Mouse (Mus musculus) right cerebral cortex, postnatal 14 days (tissue): ENCODE measurements at regions not wholly inside any gene's neighbourhood (a gene's known extent, or its start where the extent isn't known, plus 50 kb on each side); places are given as distances from the start of the nearest gene placed in this dataset.

Source experiments
- DNase-seq: peaks from one replicate; pipeline ENCODE4 v3.0.0; 2022

GRCm38 (mm10) chr2:59406976-59407375, 77.5 kb upstream of the Dapl1 start:
- DNase-seq = no peak

- no peak for DNase-seq
Measured at GRCm38 (mm10) chr2:59407512-59407988, 76.9 kb upstream of the Dapl1 start.

- no peak for DNase-seq
Measured at GRCm38 (mm10) chr2:59408040-59408587, 76.3 kb upstream of the Dapl1 start.

- DNase-seq = no peak
Measured at GRCm38 (mm10) chr2:59414612-59415011, 69.8 kb upstream of the Dapl1 start.

GRCm38 (mm10) chr2:59416491-59417195, 67.8 kb upstream of the Dapl1 start:
- no peak for DNase-seq

- no peak for DNase-seq
Measured at GRCm38 (mm10) chr2:59417384-59417955, 67.0 kb upstream of the Dapl1 start.

- DNase-seq = no peak
Measured at GRCm38 (mm10) chr2:59420496-59420895, 64.0 kb upstream of the Dapl1 start.

- DNase-seq = no peak
Measured at GRCm38 (mm10) chr2:59422291-59423242, 61.9 kb upstream of the Dapl1 start.

GRCm38 (mm10) chr2:59424205-59424604, 60.2 kb upstream of the Dapl1 start:
- DNase-seq = no peak

- peak; percentile 22 for DNase-seq
Measured at GRCm38 (mm10) chr2:59424729-59425128, 59.7 kb upstream of the Dapl1 start.

GRCm38 (mm10) chr2:59425876-59426275, 58.6 kb upstream of the Dapl1 start:
- DNase-seq = no peak

- no peak for DNase-seq
Measured at GRCm38 (mm10) chr2:59431466-59431865, 53.0 kb upstream of the Dapl1 start.

- no peak for DNase-seq
Measured at GRCm38 (mm10) chr2:59431867-59432266, 52.6 kb upstream of the Dapl1 start.
